Mouse (Mus musculus): ENCODE measurements around the gene Uqcr11. TPM values are rescaled to one million over a fixed set of nuclear protein-coding genes. Genes with fewer than 3 reads are reported as not detected.

Uqcr11 gene
- polyA plus RNA-seq, 1 experiment from 2014 or later: 890 TPM

DNA sequence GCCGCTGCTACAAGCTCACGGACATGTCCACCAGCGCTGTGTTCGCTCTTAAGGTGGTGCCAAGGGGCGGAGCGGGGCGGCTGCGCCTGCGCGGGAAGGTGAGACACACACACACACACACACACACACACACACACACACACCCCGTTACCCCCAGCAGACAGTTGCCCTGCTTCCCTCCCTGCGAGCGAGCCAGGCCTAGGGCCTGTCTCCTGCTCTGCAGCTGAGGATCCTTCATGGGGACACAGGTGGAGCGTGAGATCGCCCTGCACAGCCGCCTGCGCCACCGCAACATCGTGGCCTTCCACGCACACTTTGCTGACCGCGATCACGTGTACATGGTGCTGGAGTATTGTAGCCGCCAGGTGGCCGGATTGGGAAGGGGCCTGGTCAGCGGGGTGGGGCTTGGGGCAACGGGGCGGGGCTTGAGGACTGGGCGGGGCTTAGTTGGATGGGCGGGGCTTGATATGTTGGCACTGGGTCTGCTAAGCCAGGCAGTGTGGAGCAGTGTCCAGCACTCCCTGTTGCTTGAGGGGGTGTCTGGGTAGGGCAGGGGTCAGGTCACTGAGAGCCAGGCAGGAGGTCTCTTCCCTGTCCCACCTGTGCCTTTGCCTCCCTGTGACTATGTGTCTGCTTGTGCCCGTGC, 48.5 kb downstream of the Uqcr11 start:
- Histone ChIP-seq H3K4me1 (replicated peaks) (peaks cover 22% of the 10 kb centered on the region), H3K36me3 (no peaks in the 10 kb centered on the region), H3K4me3 (replicated peaks) (peak overlapping the region; percentile 26), H3K9ac (no peak overlapping the region), H3K9me3 (no peaks in the 10 kb centered on the region), H3K4me2 (replicated peaks) (peak overlapping the region; percentile 66), H3K27ac (no peak overlapping the region), H3K27me3 (replicated peaks) (peaks cover 62% of the 10 kb centered on the region)
- ATAC-seq: peak; percentile 60
- WGBS: 8% methylated on average over 31 of the region's 31 CpGs

- Histone ChIP-seq H3K36me3 (no peaks in the 10 kb centered on the region), H3K27ac (no peak overlapping the region), H3K9ac (no peak overlapping the region), H3K9me3 (no peaks in the 10 kb centered on the region), H3K4me2 (replicated peaks) (peak overlapping the region; percentile 66), H3K27me3 (replicated peaks) (peaks cover 63% of the 10 kb centered on the region), H3K4me1 (replicated peaks) (peaks cover 22% of the 10 kb centered on the region), H3K4me3 (replicated peaks) (peak overlapping the region; percentile 26; the same call in 1 of the 2 replicates)
- WGBS: 28% methylated on average over 7 of the region's 7 CpGs
- no peak; the same call in 1 of the 2 replicates for ATAC-seq
Observed at GRCm38 (mm10) chr10:80357336-80357735, 49.3 kb downstream of the Uqcr11 start.

DNA sequence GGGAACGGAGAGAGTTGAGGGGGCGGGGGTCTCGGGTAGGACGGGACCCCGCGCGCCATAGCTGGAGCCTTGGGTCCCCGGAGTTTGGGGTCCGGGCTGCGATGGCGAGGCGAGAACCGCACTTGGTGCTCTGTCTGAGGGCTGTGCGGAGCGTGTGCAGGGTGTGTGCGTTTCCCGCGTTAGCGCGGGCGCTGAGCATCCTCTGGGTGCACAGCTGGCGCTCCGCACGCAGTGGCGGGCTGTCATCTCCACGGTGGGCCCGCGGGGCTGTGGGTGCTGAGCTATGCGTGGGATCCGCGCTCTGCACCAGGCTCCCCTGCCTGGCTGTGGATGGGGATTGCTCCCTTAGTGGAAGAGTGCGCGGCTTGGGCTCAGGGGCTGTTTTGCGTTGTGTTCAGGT, 49.9 kb downstream of the Uqcr11 start:
- WGBS: 2% methylated on average over 34 of the region's 34 CpGs
- peak overlapping the region; percentile 28 for H3K4me3 ChIP-seq (replicated peaks)
- no peaks in the 10 kb centered on the region for H3K9me3 ChIP-seq
- no peak overlapping the region for H3K27ac ChIP-seq
- H3K4me2 ChIP-seq (replicated peaks): peak overlapping the region; percentile 53
- ATAC-seq: no peak
- H3K4me1 ChIP-seq (replicated peaks): peaks cover 22% of the 10 kb centered on the region
- peak overlapping the region; percentile 17; the same call in 1 of the 2 replicates for H3K9ac ChIP-seq
- no peaks in the 10 kb centered on the region for H3K36me3 ChIP-seq
- peaks cover 65% of the 10 kb centered on the region for H3K27me3 ChIP-seq (replicated peaks)

DNA sequence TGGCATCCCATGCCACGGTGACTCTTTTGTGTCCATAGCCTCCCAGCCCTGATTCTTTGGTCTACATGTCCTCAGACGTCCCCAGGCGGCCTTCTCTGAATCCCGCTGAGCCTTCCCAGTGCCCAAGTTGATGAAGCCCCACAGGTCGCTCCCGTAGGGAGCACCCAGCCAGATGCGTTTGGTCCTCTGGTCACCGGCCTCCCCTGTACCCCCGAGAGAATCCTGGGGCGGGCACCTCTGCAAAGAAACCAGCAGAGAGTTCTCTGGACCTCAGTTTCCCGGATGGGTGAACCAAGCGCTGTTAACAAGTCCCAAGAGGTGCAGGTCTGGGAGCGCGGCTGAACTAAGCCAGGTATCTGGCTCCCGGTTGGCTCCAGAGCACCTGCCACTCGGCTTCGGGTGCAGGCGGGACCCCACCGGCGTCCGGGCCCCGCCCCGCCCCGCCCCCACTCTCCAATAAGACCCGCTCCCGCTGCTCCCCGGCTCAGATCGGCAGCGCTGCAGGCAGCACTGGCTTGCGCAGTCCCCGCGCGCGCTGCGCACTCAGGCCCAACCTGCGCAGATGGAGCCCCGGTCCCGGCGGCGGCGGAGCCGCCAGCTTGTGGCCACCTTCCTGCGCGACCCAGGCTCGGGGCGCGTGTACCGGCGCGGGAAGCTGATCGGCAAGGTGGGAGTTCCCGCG, 50.5 kb downstream of the Uqcr11 start, which contains the start of gene Plk5:
Gene Plk5, plus strand, starts transcription at position 459 of the 682 bp plus-strand sequence.
- no peaks in the 10 kb centered on the region for H3K36me3 ChIP-seq
- H3K9ac ChIP-seq: peak within 1 kb of the TSS; percentile 17; the same call in 1 of the 2 replicates

DNA sequence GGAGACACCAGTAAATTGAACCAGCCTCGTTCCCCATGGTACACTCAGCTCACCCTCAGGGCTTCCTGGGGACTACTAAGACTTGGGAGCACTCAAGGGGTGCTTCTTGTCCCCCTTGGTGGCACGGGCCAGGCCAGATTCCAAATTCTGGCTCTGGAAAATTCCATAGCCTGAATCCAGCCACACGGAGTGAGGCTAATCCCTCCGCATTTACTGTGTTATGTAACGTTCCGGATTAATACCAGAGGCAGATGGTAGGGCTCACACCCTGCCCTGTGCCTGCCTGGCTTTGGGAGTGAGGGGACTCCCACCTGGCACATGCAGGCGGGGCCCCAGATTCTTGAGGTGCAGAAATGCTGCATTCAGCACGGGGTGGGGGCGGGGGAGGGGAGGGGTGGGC, 51.2 kb downstream of the Uqcr11 start:
- Histone ChIP-seq H3K36me3 (no peaks in the 10 kb centered on the region), H3K4me2 (replicated peaks) (no peak overlapping the region), H3K9me3 (no peaks in the 10 kb centered on the region), H3K4me3 (replicated peaks) (no peak overlapping the region), H3K4me1 (replicated peaks) (peaks cover 25% of the 10 kb centered on the region), H3K9ac (no peak overlapping the region), H3K27ac (no peak overlapping the region), H3K27me3 (replicated peaks) (peaks cover 75% of the 10 kb centered on the region)
- WGBS: 14% methylated on average over 9 of the region's 9 CpGs
- ATAC-seq: no peak

More for the DNA sequence above, 50.5 kb downstream of the Uqcr11 start, which contains the start of gene Plk5:
- H3K27ac ChIP-seq: no peak within 1 kb of the TSS
- ATAC-seq: no peak
- peaks cover 70% of the 10 kb centered on the region for H3K27me3 ChIP-seq (replicated peaks)
- no peaks in the 10 kb centered on the region for H3K9me3 ChIP-seq
- H3K4me3 ChIP-seq (replicated peaks): peak within 1 kb of the TSS; percentile 28
- peaks cover 22% of the 10 kb centered on the region for H3K4me1 ChIP-seq (replicated peaks)
- peak within 1 kb of the TSS; percentile 53 for H3K4me2 ChIP-seq (replicated peaks)
- WGBS: 1% methylated on average over 53 of the region's 53 CpGs

Other genes starting within 250 kb of the Uqcr11 start
- gene Cirbp, start 240.8 kb downstream of the Uqcr11 start, polyA plus RNA-seq (2015; fragmentation: Nextera tagmentation; extraction: Ambion mirVana): 69.4 and 83.9 TPM in 2 replicates
- gene 1600002K03Rik, start 233.9 kb downstream of the Uqcr11 start, polyA plus RNA-seq (2015; fragmentation: Nextera tagmentation; extraction: Ambion mirVana): 22.9 and 25.1 TPM in 2 replicates
- 13.6 and 15.0 TPM in 2 replicates for gene Efna2, start 227.3 kb downstream of the Uqcr11 start, polyA plus RNA-seq (2015; fragmentation: Nextera tagmentation; extraction: Ambion mirVana)
- 53.0 and 55.2 TPM in 2 replicates for gene Mum1, start 180.4 kb downstream of the Uqcr11 start, polyA plus RNA-seq (2015; fragmentation: Nextera tagmentation; extraction: Ambion mirVana)
- gene Ndufs7, start 157.7 kb downstream of the Uqcr11 start, polyA plus RNA-seq (2015; fragmentation: Nextera tagmentation; extraction: Ambion mirVana): 467 and 534 TPM in 2 replicates
- 71.0 and 112 TPM in 2 replicates for gene Gamt, start 145.8 kb downstream of the Uqcr11 start, polyA plus RNA-seq (2015; fragmentation: Nextera tagmentation; extraction: Ambion mirVana)
- gene Dazap1, start 145.3 kb downstream of the Uqcr11 start, polyA plus RNA-seq (2015; fragmentation: Nextera tagmentation; extraction: Ambion mirVana): 53.1 and 57.0 TPM in 2 replicates
- 974 and 1,020 TPM in 2 replicates for gene Rps15, start 114.4 kb downstream of the Uqcr11 start, polyA plus RNA-seq (2015; fragmentation: Nextera tagmentation; extraction: Ambion mirVana)
- gene Apc2, start 110.9 kb downstream of the Uqcr11 start, polyA plus RNA-seq (2015; fragmentation: Nextera tagmentation; extraction: Ambion mirVana): 4.9 and 6.5 TPM in 2 replicates
- 51.4 and 51.5 TPM in 2 replicates for gene 2310011J03Rik, start 86.3 kb downstream of the Uqcr11 start, polyA plus RNA-seq (2015; fragmentation: Nextera tagmentation; extraction: Ambion mirVana)
- gene Pcsk4, start 77.3 kb downstream of the Uqcr11 start, polyA plus RNA-seq (2015; fragmentation: Nextera tagmentation; extraction: Ambion mirVana): 8.1 and 8.8 TPM in 2 replicates
- 132 and 159 TPM in 2 replicates for gene Reep6, start 76.9 kb downstream of the Uqcr11 start, polyA plus RNA-seq (2015; fragmentation: Nextera tagmentation; extraction: Ambion mirVana)
- 19.3 and 20.4 TPM in 2 replicates for gene Adamtsl5, start 58.4 kb downstream of the Uqcr11 start, polyA plus RNA-seq (2015; fragmentation: Nextera tagmentation; extraction: Ambion mirVana)
- 0.32 and 0.63 TPM in 2 replicates for gene Plk5, start 50.4 kb downstream of the Uqcr11 start, polyA plus RNA-seq (2015; fragmentation: Nextera tagmentation; extraction: Ambion mirVana)
- 5.5 and 6.9 TPM in 2 replicates for gene Mex3d, start 19.2 kb downstream of the Uqcr11 start, polyA plus RNA-seq (2015; fragmentation: Nextera tagmentation; extraction: Ambion mirVana)
- 180 and 201 TPM in 2 replicates for gene Mbd3, start 7.3 kb downstream of the Uqcr11 start, polyA plus RNA-seq (2015; fragmentation: Nextera tagmentation; extraction: Ambion mirVana)
- gene Tcf3, start 26.8 kb upstream of the Uqcr11 start, polyA plus RNA-seq (2015; fragmentation: Nextera tagmentation; extraction: Ambion mirVana): 91.7 and 94.2 TPM in 2 replicates
- gene Onecut3, start 88.0 kb upstream of the Uqcr11 start, polyA plus RNA-seq (2015; fragmentation: Nextera tagmentation; extraction: Ambion mirVana): 0.06 and 0.10 TPM in 2 replicates
- 0.09 and 0.19 TPM in 2 replicates for gene Atp8b3, start 132.3 kb upstream of the Uqcr11 start, polyA plus RNA-seq (2015; fragmentation: Nextera tagmentation; extraction: Ambion mirVana)
- gene Rexo1, start 154.7 kb upstream of the Uqcr11 start, polyA plus RNA-seq (2015; fragmentation: Nextera tagmentation; extraction: Ambion mirVana): 23.6 and 25.0 TPM in 2 replicates
- gene Klf16, start 170.5 kb upstream of the Uqcr11 start, polyA plus RNA-seq (2015; fragmentation: Nextera tagmentation; extraction: Ambion mirVana): 8.3 TPM in 2 replicates
- 95.7 and 101 TPM in 2 replicates for gene Abhd17a, start 183.5 kb upstream of the Uqcr11 start, polyA plus RNA-seq (2015; fragmentation: Nextera tagmentation; extraction: Ambion mirVana)
- 105 and 114 TPM in 2 replicates for gene Scamp4, start 196.0 kb upstream of the Uqcr11 start, polyA plus RNA-seq (2015; fragmentation: Nextera tagmentation; extraction: Ambion mirVana)
- gene Adat3, start 196.1 kb upstream of the Uqcr11 start, polyA plus RNA-seq (2015; fragmentation: Nextera tagmentation; extraction: Ambion mirVana): 6.4 and 6.6 TPM in 2 replicates
- gene Gm49322, start 199.2 kb upstream of the Uqcr11 start, polyA plus RNA-seq (2015; fragmentation: Nextera tagmentation; extraction: Ambion mirVana): 3.9 and 4.1 TPM in 2 replicates
- gene Csnk1g2, start 216.0 kb upstream of the Uqcr11 start, polyA plus RNA-seq (2015; fragmentation: Nextera tagmentation; extraction: Ambion mirVana): 134 and 152 TPM in 2 replicates

Measured in intestine, embryonic 15.5 days (tissue).